Mouse (Mus musculus): ENCODE measurements around the gene Bnc2. TPM values are rescaled to one million over a fixed set of nuclear protein-coding genes. Genes with fewer than 3 reads are reported as not detected.

The Bnc2 gene
- total RNA-seq, 1 experiment from 2014 or later = not detected

- no peak for ATAC-seq (ENCODE audit: extremely low read depth, insufficient number of reproducible peaks, low FRiP score, poor library complexity, severe bottlenecking)
Observed at GRCm38 (mm10) chr4:84359996-84360395, 315.1 kb downstream of the Bnc2 start.

- no peak for ATAC-seq (ENCODE audit: extremely low read depth, insufficient number of reproducible peaks, low FRiP score, poor library complexity, severe bottlenecking)
Observed at GRCm38 (mm10) chr4:84358204-84358603, 316.9 kb downstream of the Bnc2 start.

- no peak for ATAC-seq (ENCODE audit: extremely low read depth, insufficient number of reproducible peaks, low FRiP score, poor library complexity, severe bottlenecking)
Observed at GRCm38 (mm10) chr4:84357382-84357781, 317.7 kb downstream of the Bnc2 start.

DNA sequence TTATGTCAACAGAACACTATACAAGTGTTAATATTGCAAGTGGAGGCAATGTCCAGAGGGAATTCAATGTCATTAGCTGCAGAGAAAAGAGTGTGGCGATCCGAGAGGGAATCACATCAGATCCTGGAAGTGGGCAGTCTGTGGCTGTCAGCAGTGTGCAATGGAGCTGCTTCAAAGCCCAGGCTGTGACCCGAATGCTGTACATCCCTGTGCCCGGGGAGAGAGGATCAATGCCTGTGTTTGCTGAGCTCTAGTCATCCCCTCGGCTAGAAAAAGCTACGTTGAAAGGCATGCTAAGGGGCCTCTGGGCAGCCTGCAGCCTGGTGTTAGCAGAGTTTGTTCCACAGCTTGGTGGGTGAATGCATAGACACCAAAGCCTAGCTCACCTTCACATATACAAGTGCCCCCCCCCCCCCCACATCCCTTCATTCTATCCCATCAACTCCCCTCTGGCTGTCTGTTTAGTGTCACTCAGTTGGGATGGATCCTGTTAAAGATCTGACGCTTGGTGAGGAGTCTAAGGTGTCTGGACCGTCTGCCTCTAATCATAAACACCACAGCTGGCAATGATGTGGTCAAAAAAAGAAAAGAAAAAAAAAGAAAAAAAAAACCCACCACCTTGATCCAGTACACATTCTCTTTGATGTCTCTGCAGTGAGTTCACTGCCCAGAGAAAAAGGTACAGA lies 318.5 kb downstream of the Bnc2 start:
- no peak for ATAC-seq (ENCODE audit: extremely low read depth, insufficient number of reproducible peaks, low FRiP score, poor library complexity, severe bottlenecking)

DNA sequence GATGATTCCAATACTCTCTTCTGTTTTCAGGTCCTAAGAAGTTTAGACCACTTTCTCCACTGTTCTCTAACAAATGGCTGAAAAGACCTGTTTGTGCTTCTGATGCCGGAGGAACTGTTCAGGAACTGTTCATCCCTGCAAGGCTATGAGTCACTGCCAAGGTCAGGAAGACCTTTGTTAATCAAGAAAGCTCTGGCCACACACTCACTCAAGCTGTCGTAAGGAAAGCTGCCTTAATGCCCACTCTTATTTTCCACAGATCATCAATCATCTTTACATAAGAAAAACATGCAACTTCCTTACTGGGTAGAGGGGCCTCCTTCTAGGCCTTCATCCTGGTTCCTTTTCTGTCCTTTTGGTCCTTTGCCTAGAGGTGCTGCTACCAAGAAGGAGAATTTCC lies 322.4 kb downstream of the Bnc2 start:
- ATAC-seq (ENCODE audit: extremely low read depth, insufficient number of reproducible peaks, low FRiP score, poor library complexity, severe bottlenecking) = no peak

- ATAC-seq (ENCODE audit: extremely low read depth, insufficient number of reproducible peaks, low FRiP score, poor library complexity, severe bottlenecking) = no peak
Observed at GRCm38 (mm10) chr4:84349536-84349935, 325.5 kb downstream of the Bnc2 start.

DNA sequence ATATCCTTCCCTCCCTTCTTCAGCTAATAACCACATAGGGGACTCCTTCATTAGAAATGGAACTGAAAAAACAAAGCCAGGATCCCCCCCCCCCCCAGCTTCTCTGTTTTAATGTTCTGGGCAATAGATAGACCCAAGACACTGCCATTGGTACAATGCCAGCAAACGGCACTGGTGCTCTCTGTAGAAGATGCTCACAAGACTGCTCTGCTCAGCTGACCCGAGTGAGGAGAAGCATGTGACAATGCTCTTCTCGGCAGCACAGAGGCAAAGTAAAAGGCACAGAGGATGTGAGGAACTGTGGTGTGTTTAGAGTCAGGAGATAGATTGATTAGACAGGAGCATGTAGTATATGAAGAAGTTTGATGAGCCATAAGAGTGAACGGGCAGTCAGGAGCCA lies 335.9 kb downstream of the Bnc2 start:
- ATAC-seq (ENCODE audit: extremely low read depth, insufficient number of reproducible peaks, low FRiP score, poor library complexity, severe bottlenecking) = no peak

GRCm38 (mm10) chr4:84331995-84332394 lies 343.1 kb downstream of the Bnc2 start:
- no peak for ATAC-seq (ENCODE audit: extremely low read depth, insufficient number of reproducible peaks, low FRiP score, poor library complexity, severe bottlenecking)

DNA sequence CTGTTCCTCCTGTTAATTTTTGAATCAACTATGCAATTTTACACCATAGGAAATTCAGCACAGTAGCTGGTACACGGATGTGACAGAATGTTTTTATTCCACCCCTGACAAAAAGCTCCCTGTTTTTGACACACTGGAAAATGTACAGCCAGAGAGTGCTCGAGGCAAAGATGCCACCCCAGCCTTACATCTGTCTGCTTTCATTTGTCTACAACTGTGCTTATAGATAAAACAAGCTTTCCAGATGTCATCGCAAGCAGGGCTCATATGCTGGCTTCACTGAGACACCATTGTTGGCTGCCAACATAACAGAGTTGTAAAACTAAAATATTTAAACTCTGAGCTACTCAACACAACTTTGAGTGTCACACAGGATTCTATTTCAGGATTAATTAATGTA lies 343.6 kb downstream of the Bnc2 start:
- ATAC-seq (ENCODE audit: extremely low read depth, insufficient number of reproducible peaks, low FRiP score, poor library complexity, severe bottlenecking) = no peak

DNA sequence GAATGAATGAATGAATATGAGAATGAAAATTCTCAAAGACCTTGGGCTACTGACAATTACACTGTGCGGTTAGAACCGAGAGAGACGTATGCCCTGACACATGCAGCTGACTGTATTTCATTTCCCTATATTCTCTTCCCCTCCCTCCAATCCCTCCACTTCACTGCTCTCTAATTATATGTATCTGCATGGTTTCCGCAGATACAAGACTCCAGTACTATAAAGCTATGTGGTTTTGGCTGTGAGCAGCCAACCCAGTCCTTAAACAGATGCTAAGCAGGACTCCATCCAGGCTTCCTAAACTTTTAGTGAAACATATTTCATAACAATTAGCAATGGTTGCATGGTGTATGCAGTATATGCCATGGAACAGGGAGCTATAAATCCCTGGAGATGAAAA lies 344.6 kb downstream of the Bnc2 start:
- no peak for ATAC-seq (ENCODE audit: extremely low read depth, insufficient number of reproducible peaks, low FRiP score, poor library complexity, severe bottlenecking)

- ATAC-seq (ENCODE audit: extremely low read depth, insufficient number of reproducible peaks, low FRiP score, poor library complexity, severe bottlenecking) = no peak
Observed at GRCm38 (mm10) chr4:84329651-84330050, 345.4 kb downstream of the Bnc2 start.

- ATAC-seq (ENCODE audit: extremely low read depth, insufficient number of reproducible peaks, low FRiP score, poor library complexity, severe bottlenecking) = no peak
Observed at GRCm38 (mm10) chr4:84324371-84324770, 350.7 kb downstream of the Bnc2 start.

- ATAC-seq (ENCODE audit: extremely low read depth, insufficient number of reproducible peaks, low FRiP score, poor library complexity, severe bottlenecking) = no peak
Observed at GRCm38 (mm10) chr4:84321598-84321997, 353.5 kb downstream of the Bnc2 start.

DNA sequence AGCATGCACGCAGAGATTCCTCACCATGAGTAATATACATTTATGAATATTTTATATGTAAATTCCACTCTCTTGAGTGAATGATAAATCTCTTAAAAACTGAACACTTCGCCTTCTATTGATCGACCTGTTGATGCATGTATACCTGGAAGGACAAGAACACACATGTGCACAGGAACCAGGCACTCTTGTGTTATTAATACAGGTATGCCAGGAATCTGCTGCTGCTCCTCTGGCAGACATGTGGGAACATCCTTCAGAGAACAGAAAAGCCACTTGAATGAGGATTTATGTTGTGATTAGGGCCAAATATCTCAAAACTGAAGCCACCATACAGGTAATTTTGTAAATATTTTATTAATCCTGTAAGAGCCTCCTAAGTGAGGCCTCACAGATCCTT lies 357.7 kb downstream of the Bnc2 start:
- ATAC-seq (ENCODE audit: extremely low read depth, insufficient number of reproducible peaks, low FRiP score, poor library complexity, severe bottlenecking) = no peak

DNA sequence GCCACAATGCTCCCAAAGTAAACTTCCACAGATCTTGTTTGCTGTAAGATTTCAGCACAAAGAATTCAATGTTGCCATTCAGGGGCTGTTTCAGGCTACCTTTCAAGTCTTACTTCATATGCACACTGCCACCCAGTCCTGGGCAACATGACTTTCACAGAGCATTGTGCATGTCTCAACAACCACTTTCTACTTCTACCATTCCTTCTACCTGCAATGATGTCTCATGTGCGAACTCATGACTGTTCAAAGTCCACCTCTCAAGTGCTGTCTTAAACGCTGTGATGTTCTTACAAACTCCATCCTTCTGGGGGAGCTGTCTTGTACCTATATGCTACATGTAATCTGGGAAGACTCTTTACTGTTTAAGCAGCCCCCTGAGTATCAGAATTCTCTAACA lies 363.7 kb downstream of the Bnc2 start:
- ATAC-seq (ENCODE audit: extremely low read depth, insufficient number of reproducible peaks, low FRiP score, poor library complexity, severe bottlenecking) = no peak

GRCm38 (mm10) chr4:84310851-84311250 lies 364.2 kb downstream of the Bnc2 start:
- no peak for ATAC-seq (ENCODE audit: extremely low read depth, insufficient number of reproducible peaks, low FRiP score, poor library complexity, severe bottlenecking)

- no peak for ATAC-seq (ENCODE audit: extremely low read depth, insufficient number of reproducible peaks, low FRiP score, poor library complexity, severe bottlenecking)
Observed at GRCm38 (mm10) chr4:84308226-84308862, 366.7 kb downstream of the Bnc2 start.

GRCm38 (mm10) chr4:84306928-84307606 lies 368.0 kb downstream of the Bnc2 start:
- no peak for ATAC-seq (ENCODE audit: extremely low read depth, insufficient number of reproducible peaks, low FRiP score, poor library complexity, severe bottlenecking)

GRCm38 (mm10) chr4:84302949-84303348 lies 372.1 kb downstream of the Bnc2 start:
- no peak for ATAC-seq (ENCODE audit: extremely low read depth, insufficient number of reproducible peaks, low FRiP score, poor library complexity, severe bottlenecking)

DNA sequence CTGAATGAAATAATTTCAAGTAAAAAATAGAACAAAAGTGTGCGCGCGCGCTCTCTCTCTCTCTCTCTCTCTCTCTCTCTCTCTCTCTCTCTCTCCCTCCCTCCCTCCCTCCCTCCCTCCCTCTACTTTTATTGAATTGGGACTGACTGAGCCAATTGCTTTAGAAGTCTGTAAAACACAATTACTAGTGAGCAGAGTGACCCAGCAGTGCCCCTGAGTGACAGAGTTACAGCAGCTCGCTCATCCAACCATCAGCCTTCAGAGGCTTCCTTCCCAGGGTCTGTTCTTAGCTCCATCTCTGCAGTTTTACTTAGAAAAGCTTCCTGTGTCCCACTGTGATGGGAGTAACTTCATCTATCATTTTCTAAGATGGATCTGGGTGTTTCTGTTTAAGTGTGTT lies 389.9 kb downstream of the Bnc2 start:
- ATAC-seq (ENCODE audit: extremely low read depth, insufficient number of reproducible peaks, low FRiP score, poor library complexity, severe bottlenecking) = no peak

Measured in neutrophil, adult 5-6 weeks (primary cell).